Mouse (Mus musculus) brain, adult 2 months (tissue): ENCODE measurements at regions not wholly inside any gene's neighbourhood (a gene's known extent, or its start where the extent isn't known, plus 50 kb on each side); places are given as distances from the start of the nearest gene placed in this dataset.

Experiments
- DNase-seq: peaks from one replicate; pipeline ENCODE4 v3.0.0; 2011; ENCODE audit warnings: low read depth, low spot score

DNA sequence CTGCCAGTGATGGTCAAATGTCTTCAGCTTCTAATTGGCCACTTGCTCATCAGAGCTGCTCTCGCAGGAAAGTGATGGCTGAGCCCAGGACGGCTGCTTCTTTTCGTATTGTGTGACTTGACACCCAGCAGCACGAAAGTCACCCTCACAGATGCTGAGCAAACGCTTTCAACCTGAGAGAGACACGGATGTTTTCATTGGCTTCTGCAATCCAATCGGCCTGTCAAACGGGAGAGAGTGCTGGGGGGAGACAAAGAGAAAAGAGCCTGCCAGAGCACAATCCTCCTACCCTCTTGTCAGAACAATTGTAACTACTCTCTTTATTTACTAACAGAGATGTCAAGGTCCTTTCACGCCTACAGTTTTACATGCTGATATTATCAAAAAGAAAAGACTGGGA lies 289.9 kb downstream of the Nsun3 start:
- peak; percentile 8 for DNase-seq

GRCm38 (mm10) chr16:62470133-62470532 lies 316.5 kb downstream of the Nsun3 start:
- DNase-seq: peak; percentile 36

GRCm38 (mm10) chr16:62469286-62469685 lies 317.3 kb downstream of the Nsun3 start:
- peak; percentile 21 for DNase-seq

DNA sequence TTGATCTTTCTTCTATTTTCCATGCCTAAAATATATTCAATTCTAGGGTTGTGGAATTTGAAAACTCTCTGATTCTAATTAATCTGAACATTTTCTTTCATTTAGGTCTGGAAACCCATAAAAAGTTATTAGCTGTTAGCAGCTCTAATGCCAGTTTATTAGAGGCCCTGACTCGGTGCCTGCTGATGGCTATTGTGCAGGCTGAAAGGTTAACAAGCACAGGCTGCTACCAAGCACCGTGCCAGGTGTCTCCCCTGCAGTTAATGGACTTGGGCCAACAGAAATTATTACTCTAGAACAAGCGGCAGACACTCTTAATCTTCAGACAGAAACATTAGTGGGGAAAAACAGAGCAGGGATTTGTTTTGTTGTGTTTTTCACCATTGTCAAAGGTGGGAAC lies 317.8 kb downstream of the Nsun3 start:
- peak; percentile 35 for DNase-seq

DNA sequence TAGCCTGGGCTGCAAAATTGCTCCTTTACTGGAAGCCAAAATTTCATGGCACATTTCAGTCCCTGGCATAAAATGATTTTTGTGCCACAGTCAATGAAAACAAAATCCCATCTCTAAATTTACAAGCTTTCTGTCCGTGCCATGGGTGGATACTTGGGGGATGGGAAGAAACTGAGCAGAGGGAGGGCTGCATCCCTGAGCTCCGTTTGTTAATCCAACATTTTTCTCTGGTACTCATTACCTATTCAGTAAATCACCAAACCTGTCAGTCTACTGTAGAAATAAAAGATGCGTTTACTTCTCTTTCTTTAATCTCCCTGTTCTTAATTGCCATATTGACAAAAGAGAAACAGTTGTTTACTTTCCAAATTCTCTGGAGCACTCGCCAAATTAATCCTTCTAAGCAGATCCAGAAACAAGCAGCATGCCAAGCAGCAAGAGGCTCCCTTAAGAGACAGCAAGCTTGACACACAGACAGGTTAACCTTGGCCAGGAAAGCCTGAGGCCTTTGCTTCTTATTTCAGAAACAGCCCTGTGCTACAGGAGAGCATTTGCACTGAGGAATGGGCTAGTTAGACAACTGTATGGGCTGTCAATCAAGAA lies 326.6 kb downstream of the Nsun3 start:
- DNase-seq: no peak

DNA sequence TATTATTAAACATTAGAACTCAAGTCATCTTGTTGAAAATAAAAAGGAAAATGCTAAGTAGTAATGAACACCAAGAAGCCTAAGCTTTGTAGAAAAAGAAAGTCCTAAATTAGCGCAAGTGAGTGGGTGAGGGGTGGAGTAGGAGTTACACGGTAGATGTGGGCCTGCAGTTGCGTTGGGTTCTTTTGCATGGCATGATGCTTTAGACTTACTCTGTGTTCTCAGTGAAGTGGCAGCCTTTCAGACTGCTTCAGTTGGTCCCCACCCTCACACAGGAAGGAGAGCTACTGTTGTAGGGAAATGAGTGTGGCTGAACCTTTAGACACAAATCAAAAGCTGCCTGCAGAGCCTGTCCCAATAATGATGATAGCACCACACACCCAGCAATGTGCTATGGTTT lies 336.9 kb downstream of the Nsun3 start:
- DNase-seq: peak; percentile 50

DNA sequence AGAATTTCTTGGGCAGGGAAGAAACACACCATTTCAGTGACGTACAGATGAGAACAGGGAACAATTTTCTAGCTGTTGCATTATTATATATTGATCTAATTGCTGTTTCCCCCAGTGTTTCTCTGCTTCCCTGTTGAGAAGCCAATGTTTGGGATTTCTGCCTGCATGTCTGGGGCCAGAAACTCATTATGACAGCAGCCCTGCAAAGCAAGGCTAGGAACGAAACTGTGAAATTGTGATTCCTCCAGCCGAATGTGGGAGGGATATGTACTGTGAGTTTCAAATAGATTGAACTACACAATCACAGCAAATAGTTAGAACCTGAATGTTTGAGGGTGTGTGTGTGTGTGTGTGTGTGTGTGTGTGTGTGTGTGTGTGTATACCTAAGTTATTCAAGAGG lies 339.2 kb downstream of the Nsun3 start:
- DNase-seq: peak; percentile 57

DNA sequence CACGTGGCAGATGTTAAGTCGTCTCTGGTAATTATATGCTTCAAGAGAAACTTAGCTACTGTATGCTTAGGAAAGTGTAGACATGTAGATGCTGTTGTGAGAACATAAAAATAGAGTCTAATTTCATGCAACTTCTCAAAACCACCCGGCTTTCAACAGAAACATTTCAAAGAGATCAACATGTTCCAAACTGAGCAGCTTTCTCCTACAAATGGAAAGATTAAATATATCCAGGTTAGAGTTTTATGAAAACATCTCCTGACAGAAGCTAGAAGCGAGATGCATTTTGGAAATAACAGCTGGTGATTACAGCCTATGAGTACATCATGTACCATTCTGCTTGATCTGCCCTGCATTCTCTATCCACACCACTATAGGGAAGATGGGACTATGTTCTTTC lies 345.4 kb downstream of the Nsun3 start:
- DNase-seq: peak; percentile 72

GRCm38 (mm10) chr16:62433125-62433524 lies 353.5 kb downstream of the Nsun3 start:
- peak; percentile 78 for DNase-seq

DNA sequence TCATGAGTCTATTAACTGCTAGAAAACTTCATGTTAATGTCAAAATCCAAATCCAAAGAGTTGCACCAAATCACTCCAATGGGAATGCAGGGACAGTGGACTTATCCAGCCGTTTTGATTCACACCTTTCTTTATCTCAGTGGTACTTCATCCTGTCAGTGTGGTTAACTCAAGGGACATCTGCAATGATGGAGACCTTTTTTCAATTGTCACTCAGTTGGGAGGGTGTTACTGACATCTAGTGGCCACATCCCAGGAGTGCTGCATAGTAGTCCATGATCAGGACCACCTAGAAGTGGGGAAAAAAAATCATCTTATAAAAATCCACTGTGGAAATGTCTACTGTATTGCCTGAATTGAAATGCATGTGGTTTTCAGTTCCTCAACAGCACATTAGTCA lies 372.1 kb downstream of the Nsun3 start:
- DNase-seq: peak; percentile 59

DNA sequence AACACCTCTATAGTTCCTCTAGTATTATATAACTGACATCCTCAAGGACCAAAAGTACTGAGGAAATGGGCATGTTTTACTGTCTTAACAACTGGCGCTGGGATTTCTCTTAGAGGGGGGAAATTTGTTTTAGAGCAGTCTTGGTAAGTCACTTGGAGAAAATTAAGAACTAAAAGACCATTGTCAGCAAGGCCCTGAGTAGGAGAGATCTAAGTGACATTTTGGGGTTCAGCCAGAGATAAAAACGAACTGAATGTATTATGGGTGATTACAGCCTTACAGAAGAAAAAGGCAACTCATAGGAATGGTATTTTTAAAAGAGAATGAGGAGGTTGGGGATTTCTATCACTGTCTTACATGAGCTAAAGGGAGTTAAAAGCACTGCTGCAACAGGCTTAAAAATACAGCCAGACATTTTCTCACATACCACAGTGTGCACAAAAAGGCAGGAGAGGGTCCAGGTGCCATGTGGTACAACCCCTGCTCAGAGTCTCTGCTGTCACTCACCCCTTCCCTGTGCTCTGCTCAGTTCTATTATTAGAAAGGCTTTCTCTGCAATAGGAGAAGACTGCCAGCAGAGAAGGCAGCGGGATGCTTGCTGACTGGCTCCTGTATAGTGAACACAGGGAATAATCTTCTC lies 379.0 kb downstream of the Nsun3 start:
- DNase-seq: peak; percentile 58

GRCm38 (mm10) chr16:62406458-62406857 lies 380.2 kb downstream of the Nsun3 start:
- no peak for DNase-seq

GRCm38 (mm10) chr16:62357279-62357678 lies 429.3 kb downstream of the Nsun3 start:
- no peak for DNase-seq

DNA sequence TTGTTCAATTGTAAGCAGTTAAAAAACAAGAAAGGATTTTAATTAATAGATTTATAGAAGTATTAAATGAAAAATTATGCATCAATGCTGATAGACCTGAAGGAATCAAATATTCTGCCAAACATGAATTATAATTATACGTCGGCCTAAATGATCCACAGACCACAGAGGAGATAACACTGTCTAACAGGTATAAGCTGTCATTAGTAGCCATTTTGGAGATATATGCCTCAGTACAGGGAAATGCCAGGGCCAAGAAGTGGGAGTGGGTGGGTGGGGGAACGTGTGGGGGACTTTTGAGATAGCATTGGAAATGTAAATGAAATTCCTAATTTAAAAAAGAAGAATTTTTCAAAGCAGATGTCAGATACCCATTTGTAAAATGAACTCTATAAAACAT lies 430.3 kb downstream of the Nsun3 start:
- no peak for DNase-seq

DNA sequence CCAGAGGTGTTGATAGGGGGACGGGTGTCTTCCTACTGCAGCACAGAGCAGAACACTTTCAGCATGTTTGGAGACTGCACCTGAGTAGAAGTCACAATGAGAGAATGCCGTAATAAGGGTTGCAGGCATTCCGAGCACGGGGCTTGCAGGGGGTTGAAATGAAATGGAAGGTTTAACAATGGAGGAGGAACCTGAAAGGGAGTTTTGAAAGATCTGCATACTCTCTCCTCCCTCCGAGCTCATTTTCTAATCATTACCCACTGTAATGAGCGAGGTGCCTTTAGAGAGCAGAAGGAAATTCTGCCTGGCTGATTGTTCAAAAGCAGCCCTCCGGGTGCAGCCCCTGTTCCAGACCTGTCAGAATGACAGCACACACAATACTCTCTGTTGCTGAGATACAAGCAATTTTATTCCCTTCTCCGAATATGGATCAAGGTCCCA lies 430.8 kb downstream of the Nsun3 start:
- peak; percentile 42 for DNase-seq

DNA sequence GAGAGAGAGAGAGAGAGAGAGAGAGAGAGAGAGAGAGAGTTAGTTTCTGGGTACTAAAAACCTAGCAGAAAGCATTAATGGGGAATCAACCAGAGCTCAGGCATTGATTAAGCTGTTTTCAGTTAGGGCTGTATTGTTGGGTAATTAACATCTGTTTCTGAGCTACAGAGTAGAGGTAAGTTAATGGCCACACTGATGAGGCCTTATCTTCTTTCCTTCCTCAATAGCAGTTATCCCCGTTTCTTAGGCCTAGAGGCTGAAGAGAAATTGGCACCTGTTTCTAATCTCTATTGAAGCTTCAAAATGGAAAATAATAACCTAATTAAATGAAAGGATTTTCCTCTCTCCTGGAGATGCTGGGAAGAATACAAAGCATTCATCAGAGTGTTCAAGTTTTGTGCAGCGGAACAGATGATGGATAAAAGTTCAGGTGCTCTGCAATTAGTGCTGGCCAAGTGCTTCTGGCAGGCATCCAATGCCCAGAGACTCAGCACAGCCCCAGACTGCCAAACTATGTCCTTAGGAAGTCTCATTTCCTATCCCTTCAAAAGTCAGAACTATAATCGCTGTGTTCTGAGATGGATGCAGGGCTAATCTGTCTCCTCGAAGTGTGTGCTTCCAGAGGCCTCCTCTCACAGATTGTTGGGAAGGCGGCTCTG lies 459.1 kb downstream of the Nsun3 start:
- peak; percentile 6 for DNase-seq

- no peak for DNase-seq
These were observed 460.9 kb downstream of the Nsun3 start for GRCm38 (mm10) chr16:62325534-62326244.

- DNase-seq: peak; percentile 53
These were observed 463.8 kb downstream of the Nsun3 start for GRCm38 (mm10) chr16:62322809-62323208.

DNA sequence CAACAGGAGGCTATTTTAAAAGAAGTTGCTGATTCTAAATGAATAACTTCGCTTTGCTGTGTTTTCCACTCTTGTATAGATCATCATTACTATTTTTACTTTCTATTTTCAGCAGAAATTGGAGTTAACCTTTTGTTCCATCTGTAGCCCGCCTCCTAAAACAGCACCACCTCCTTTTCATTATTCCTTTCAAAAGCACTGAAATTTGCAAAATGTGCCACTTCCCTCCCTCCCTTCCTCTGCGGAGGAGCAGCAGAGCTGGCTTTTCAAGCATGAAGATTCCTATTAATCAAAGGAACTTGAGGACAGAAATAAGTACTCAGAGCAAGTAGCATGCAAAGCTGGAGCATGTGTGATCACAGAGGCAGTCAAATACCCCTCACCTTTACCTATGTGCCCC lies 497.7 kb downstream of the Nsun3 start:
- DNase-seq: peak; percentile 80
